Mouse (Mus musculus): ENCODE measurements at regions not wholly inside any gene's neighbourhood (a gene's known extent, or its start where the extent isn't known, plus 50 kb on each side); places are given as distances from the start of the nearest gene placed in this dataset.

GRCm38 (mm10) chr9:81312047-81312446, 321.6 kb downstream of the Htr1b start:
- no peak for DNase-seq

GRCm38 (mm10) chr9:81308532-81309191, 325.0 kb downstream of the Htr1b start:
- no peak for DNase-seq

GRCm38 (mm10) chr9:81305437-81306046, 328.1 kb downstream of the Htr1b start:
- DNase-seq = no peak

- no peak for DNase-seq
Measured at GRCm38 (mm10) chr9:81275751-81276150, 357.9 kb downstream of the Htr1b start.

GRCm38 (mm10) chr9:81275336-81275735, 358.3 kb downstream of the Htr1b start:
- no peak for DNase-seq

GRCm38 (mm10) chr9:81224957-81225356, 408.7 kb downstream of the Htr1b start:
- peak; percentile 5 for DNase-seq

- no peak for DNase-seq
Measured at GRCm38 (mm10) chr9:81217938-81218337, 415.7 kb downstream of the Htr1b start.

GRCm38 (mm10) chr9:81215601-81216141, 418.0 kb downstream of the Htr1b start:
- no peak for DNase-seq

GRCm38 (mm10) chr9:81214692-81215091, 418.9 kb downstream of the Htr1b start:
- no peak for DNase-seq

GRCm38 (mm10) chr9:81192643-81193042, 441.0 kb downstream of the Htr1b start:
- DNase-seq = no peak
